Mouse (Mus musculus) left cerebral cortex, adult 2 months (tissue): Measurements from ENCODE around the gene Lmntd2. TPM values are rescaled to one million over a fixed set of nuclear protein-coding genes. Genes with fewer than 3 reads are reported as not detected.

ENCODE experiments used
- DNase-seq, 2 experiments: peaks; one replicate each; pipeline ENCODE4 v3.0.0; 2021 to 2022; ENCODE audit warnings: low spot score in 2 of 2, mixed read lengths in 1 of 2; ENCODE audit errors: extremely low spot score in 1 of 2
- H3K27ac ChIP-seq: fragments of 200-600 bp; 2 replicates; pipeline ENCODE4 v1.8.1; 2022
- H3K4me3 ChIP-seq: fragments of 200-600 bp; 2 replicates; pipeline ENCODE4 v1.8.1; 2022
- CTCF ChIP-seq: fragments of 200-600 bp; IDR thresholded peaks from 2 replicates; pipeline ENCODE4 v1.8.1; 2022; ENCODE audit warnings: antibody characterized with exemption, mild to moderate bottlenecking, moderate library complexity
- intact Hi-C: fragments of 180-260 bp; cut with DNase I; formaldehyde crosslinking; loops from one replicate; pipeline ENCODE4 v1.15.1; 2025
- total RNA-seq, 2 experiments: library from RNA; stranded (reverse); gene quantifications; 2 replicates each; pipeline ENCODE4 v1.2.3; 2021

The Lmntd2 gene
- total RNA-seq, 2 experiments from 2014 or later = not detected

GRCm38 (mm10) chr7:141222696-141223215 lies 8.9 kb upstream of the Lmntd2 start:
- Histone ChIP-seq H3K4me3 (no peak overlapping the region), H3K27ac (no peak overlapping the region)
- no peak for TF ChIP-seq CTCF
- intact Hi-C loops = loop anchor here (5.0 kb wide), 1 partner anchor 50 kb away; the partner anchor contains the start of gene Rnh1
- no peak for DNase-seq

DNA sequence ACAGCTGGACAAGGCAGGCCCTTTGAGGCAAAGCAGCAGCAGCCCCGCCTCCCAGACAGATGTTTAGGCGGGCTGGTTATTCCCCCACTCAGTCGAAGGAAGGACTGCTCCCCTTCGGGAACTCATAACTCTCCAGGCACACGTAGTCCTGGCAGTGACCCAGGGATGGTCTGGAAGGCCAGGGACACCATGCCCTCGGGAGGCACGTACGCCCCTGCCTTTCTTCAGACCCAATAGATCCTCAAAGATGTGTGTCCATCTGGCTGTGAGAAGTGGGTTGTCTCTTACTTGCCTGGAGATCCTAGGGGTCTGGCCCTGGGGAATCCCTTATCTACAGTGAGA lies 8.2 kb upstream of the Lmntd2 start:
- DNase-seq = no peak
- peak overlapping the region; percentile 41; the same call in 1 of the 2 replicates for H3K27ac ChIP-seq
- no peak for TF ChIP-seq CTCF
- peak overlapping the region; percentile 36 for H3K4me3 ChIP-seq
- intact Hi-C loops = loop anchor here (5.0 kb wide), 1 partner anchor 50 kb away; the partner anchor contains the start of gene Rnh1

GRCm38 (mm10) chr7:141221249-141222125 lies 7.6 kb upstream of the Lmntd2 start:
- peak overlapping the region; percentile 36 for H3K4me3 ChIP-seq
- TF ChIP-seq CTCF = peak; percentile 20; the same call in 1 of the 2 replicates
- peak overlapping the region; percentile 41; the same call in 1 of the 2 replicates for H3K27ac ChIP-seq
- intact Hi-C loops = loop anchor here (2.0 to 5.0 kb wide), 2 partner anchors 27 to 49 kb away; partner anchors contain the start of genes Hras, Lrrc56 and Rnh1
- DNase-seq = peak; percentile 90 to 91

GRCm38 (mm10) chr7:141220377-141220776 lies 6.5 kb upstream of the Lmntd2 start:
- intact Hi-C loops = loop anchor here (2.0 to 5.0 kb wide), 2 partner anchors 26 to 48 kb away; partner anchors contain the start of genes Hras, Lrrc56 and Rnh1
- no peak for TF ChIP-seq CTCF
- no peak overlapping the region for H3K4me3 ChIP-seq
- DNase-seq = no peak
- no peak overlapping the region for H3K27ac ChIP-seq

- Histone ChIP-seq H3K4me3 (no peak overlapping the region), H3K27ac (no peak overlapping the region)
- no peak for DNase-seq
- TF ChIP-seq CTCF = no peak
- intact Hi-C loops = loop anchor here (2.0 to 5.0 kb wide), 2 partner anchors 25 to 47 kb away; partner anchors contain the start of genes Hras, Lrrc56 and Rnh1
Observed at GRCm38 (mm10) chr7:141219558-141220099, 5.7 kb upstream of the Lmntd2 start.

DNA sequence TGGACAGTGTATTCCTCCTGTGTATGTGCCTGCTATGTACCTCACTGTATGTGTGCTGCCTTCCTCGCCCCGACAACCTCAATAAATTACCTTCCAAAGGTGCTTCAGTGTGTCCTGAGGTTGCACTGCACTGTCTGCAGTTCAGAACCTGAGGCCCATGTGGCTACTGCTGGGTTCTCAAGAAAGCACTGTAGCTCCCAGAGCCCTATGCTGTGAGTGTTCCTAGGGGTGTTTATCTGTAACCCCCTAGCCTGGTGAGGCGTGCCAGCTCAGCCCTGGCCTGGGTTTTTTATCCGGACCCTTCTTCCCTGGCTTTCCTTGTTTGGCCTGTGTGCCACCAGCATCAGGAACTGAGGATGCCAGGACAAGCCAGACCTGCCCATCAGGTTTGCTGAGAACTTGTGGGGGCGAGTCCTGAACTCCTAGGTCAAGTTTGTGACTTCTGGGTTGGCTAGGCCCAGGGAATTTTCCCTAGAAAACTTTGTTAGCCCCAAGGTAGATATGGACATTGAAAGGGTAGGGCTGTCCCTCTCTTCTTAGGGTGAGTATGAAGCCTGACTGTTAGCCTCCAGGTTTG lies 4.8 kb upstream of the Lmntd2 start:
- Histone ChIP-seq H3K4me3 (no peak overlapping the region), H3K27ac (no peak overlapping the region)
- TF ChIP-seq CTCF = no peak
- no peak for DNase-seq
- intact Hi-C loops = no loop called here

DNA sequence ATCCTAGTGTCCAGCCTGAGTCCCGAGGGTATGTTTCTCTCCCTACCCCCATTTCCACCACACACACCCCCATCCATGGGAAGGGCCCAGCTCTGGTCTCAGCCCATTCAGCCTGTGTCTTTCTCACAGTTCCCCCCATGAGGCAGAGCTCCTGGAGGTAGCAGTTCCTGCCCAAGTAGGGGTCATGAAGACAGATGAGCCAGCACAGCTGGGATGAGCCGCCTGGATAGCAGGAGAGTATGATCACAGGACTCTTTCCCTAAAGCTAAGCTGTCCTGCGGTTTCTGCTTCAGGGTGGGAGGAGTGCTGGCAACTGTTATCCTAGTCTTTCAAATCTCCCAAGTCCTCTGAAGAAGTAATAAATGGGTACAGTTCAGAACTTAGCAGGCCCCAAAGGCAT lies 4.3 kb upstream of the Lmntd2 start:
- no peak for TF ChIP-seq CTCF
- DNase-seq = no peak
- no peak overlapping the region for H3K27ac ChIP-seq
- H3K4me3 ChIP-seq = no peak overlapping the region
- intact Hi-C loops = no loop called here

DNA sequence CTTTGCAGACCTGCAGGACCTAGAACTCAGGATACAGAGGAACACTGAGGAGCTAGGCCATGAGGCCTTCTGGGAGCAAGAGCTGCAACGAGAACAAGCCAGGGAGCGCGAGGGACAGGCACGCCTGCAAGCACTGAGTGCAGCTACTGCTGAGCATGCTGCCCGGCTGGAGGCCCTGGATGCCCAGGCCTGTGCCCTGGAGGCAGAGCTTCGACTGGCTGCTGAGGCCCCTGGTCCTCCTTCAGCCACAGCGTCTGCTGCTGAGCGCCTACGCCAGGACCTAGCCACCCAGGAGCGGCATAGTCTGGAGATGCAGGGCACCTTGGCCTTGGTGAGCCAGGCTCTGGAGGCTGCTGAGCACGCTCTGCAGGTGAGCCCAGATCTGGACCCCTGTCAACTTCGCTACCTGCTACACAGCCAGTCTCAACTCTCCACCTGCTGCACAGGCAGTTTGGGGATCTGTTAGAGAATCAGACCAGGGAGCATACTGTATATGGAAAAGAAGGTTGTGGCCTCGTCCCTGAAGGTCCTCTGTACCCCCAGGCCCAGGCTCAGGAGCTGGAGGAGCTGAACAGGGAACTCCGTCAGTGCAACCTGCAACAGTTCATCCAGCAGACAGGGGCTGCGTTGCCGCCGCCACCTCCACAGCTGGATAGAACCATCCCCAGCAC lies 3.6 kb upstream of the Lmntd2 start:
- TF ChIP-seq CTCF = no peak
- intact Hi-C loops = no loop called here
- H3K27ac ChIP-seq = no peak overlapping the region
- no peak for DNase-seq
- H3K4me3 ChIP-seq = no peak overlapping the region

DNA sequence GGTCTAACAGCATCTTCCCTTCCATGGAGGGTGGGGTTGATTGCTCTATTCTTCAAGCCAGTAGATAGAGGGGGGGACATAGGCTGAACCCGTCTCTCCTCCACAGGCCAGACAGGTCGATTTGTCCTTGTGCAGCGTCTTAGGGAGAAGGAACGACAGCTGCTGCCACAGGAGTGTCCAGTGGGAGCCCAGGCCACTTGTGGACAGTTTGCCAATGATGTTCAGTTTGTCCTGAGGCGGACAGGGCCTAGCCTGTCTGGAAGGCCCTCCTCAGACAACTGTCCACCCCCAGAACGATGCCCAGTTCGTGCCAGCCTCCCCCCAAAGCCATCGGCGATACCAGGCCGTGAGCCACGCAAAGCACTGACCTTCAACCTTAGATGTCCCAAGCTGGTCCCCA lies 3.0 kb upstream of the Lmntd2 start:
- Histone ChIP-seq H3K27ac (no peak overlapping the region), H3K4me3 (no peak overlapping the region)
- no peak for TF ChIP-seq CTCF
- intact Hi-C loops = no loop called here
- DNase-seq = no peak

DNA sequence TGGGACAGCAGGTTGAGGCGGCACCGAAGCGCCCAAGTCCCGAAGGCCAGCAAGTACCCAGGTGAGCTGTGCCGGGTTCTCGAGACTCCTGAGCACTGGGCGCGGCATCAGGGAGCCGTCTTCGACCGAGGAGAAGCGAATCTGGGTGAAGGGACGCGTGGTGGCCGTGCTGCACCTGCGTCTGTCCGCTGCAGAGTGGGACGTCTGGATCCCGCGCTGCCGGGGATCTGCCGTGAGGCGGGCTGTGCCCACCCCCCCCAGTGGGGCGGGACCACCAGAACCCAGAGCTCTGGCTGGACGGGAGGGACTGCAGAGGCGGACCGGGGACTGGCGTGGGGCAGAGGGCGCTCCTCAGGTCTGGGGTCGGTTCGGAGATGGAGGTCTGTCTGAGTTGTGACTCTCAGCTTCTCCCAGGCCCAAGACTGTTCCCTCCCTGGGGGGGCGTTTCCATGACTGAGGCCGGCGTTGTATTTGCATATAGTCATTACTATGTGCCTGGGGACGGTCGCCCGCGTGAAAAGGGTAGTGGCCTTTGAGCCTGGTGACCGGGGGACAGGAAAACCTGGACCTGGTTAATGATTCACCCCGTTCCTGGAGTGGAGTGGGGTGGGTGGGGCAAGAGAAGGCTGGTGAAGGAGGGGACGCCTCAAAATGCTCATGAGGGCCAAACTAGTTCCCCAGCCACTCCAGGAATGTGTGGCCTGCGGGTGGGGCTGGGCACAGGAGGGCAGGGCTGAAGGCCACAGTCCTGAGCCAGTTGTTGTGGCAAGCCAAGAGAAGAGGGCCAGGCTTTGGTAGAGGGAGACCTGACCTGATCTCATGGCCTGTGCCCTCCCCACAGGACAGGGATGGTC lies 2.2 kb upstream of the Lmntd2 start:
- no peak for DNase-seq
- no peak overlapping the region for H3K27ac ChIP-seq
- peak overlapping the region; percentile 58 for H3K4me3 ChIP-seq
- intact Hi-C loops = no loop called here
- no peak for TF ChIP-seq CTCF
